Mouse (Mus musculus) cerebellum, adult 11-12 months (tissue): ENCODE results near the gene Zfp575.
A peak's percentile ranks its signal among the peaks of the same experiment; 100 is the strongest.

Experiments used
- DNase-seq: peaks from one replicate; pipeline ENCODE4 v3.0.0; 2022

The Zfp575 gene

DNA sequence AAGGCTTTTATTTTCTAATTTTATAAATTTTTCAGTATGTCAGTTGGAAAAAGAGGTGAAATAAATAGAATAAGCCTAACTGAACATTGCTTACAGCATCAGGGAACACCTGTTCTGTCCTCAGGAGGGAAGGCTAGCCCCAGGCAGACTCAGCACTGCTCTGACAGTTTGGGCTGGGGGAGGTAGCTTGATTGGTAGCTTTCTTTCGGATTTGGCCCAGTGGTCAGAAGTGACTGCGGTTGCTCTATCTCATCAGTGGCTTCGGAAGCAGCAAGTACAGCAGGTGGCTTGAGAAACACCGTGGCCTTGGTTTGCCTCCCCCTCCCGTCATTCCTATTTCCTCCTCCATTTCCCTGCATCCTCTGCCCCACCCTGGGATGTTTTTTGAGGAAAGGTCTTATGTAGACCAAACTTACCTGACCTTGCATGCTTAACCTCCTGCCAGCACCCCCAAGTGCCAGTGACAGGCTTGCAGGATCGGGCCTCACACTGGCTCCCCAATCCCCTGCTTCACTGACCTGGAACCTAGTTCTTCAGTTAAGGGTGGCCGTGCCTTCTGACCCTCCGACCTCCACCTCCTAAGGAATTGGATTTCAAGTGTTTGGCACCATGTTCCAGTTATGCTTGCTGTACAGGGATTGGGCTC is 24.1 kb downstream of the Zfp575 start:
- DNase-seq: no peak

- DNase-seq: no peak
Measured at GRCm38 (mm10) chr7:24561450-24561849, 26.0 kb downstream of the Zfp575 start.

DNA sequence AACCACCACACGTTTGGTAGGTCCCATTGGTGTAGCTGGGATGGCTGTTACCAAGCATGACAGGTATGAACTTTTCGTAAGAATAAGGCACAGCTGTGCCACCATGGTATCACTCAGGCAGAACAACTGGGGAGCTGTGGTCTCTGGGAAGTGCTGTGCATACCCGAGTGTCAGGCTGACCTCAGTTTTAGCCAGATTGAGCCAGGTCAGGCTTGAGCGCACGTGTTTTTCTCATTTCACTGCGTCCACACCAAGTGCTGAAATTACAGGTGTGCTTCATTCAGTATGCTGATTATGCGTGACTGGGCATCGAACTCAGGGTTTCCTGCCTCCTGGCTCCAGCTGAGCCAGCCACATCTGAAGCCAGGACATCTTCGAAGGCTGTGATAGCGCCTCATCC is 31.7 kb downstream of the Zfp575 start:
- no peak for DNase-seq

DNA sequence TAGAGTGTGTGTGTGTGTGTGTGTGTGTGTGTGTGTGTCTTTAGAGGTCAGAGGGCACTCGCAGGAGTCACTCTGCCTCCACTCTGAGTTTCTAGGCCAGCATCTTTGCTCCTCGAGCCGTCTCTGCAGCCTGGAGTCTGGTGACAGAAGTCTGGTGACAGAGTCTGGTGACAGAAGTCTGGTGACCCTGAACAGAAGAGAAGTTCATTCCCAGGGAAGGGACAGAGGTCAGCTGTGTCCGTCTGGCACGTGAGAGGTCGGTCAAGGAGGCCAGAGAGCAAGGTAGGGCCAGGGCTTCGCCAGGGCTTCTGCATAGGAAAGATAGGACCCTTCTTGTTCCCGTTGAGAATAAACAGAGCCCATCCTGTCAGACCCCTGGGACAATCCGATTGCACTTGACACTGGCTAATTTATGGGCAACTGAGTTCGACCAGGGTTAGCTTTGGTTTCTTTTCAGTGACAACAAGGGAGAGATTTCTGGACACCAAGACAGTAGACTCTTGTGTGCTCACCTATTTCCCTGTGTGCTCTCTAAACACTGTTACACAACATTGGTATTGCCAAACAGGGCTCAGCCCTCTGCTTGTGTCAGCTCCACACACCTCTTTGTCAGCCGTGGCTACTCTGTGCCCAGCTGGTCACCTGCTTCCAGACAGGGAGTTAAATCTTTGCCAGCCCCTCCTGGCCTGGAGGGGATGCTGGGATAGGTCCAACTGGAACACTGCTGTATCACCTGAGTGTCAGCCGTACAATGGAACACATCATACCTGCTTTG is 35.3 kb downstream of the Zfp575 start:
- no peak for DNase-seq

- peak; percentile 69 for DNase-seq
Measured at GRCm38 (mm10) chr7:24547534-24548036, 39.9 kb downstream of the Zfp575 start.

GRCm38 (mm10) chr7:24546634-24547389 is 40.6 kb downstream of the Zfp575 start:
- peak; percentile 100 for DNase-seq

DNA sequence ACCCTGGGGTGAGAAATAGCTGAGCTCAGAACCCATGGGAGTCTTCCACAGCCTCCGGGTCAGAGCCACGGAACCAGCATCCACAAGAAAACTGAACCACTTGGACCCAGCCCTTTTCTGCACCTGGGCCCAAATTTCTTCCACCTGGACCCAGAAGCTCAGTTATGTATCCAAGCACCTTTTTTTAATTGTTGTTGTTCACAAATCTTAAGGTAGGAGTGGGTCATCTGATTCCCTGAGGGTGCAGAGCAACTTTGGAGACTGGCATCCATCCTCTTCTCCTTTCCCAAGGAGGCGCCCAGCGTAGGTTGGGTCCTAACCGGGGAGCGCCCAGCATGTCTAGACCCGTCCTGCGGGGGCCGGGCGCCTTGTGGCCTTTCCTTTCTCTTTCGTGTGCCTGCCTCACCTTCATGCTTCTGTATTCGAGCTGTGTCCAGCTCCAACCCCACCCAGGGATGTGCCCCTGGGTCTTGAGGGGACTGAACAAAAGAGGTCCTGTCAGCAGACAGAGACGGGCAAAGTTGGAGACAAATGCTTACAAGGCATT is 41.3 kb downstream of the Zfp575 start, which contains the start of the genes Pinlyp and Xrcc1:
Pinlyp (minus strand) TSS at position 51 of the 547 bp plus-strand sequence.
Xrcc1 (plus strand) TSS at position 222 of the 547 bp plus-strand sequence.
- DNase-seq: peak; percentile 58

DNA sequence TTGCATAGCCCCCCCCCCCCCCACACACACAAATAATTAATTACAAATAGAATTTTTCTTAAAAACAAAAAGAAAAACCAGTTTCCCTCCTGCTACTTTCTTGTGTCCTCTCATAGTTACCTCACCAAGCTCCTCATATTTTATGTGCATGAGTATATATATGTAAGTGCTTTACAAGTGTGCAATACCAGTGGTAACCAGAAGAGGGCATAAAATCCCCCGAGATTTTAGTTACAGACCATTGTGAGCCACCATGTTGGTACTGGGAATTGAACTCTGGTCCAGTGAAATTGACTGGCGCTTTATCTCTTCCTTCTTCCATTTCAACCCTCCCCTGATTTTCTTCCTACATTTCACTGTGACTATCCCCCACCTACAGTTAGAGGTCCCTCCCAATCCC is 42.9 kb downstream of the Zfp575 start:
- DNase-seq: no peak

GRCm38 (mm10) chr7:24539686-24540085 is 47.8 kb downstream of the Zfp575 start:
- no peak for DNase-seq

- no peak for DNase-seq
Measured at GRCm38 (mm10) chr7:24538701-24539100, 48.7 kb downstream of the Zfp575 start.

- peak; percentile 50 for DNase-seq
Measured at GRCm38 (mm10) chr7:24538154-24538553, 49.3 kb downstream of the Zfp575 start.

GRCm38 (mm10) chr7:24537591-24537990 is 49.9 kb downstream of the Zfp575 start:
- DNase-seq: peak; percentile 83

DNA sequence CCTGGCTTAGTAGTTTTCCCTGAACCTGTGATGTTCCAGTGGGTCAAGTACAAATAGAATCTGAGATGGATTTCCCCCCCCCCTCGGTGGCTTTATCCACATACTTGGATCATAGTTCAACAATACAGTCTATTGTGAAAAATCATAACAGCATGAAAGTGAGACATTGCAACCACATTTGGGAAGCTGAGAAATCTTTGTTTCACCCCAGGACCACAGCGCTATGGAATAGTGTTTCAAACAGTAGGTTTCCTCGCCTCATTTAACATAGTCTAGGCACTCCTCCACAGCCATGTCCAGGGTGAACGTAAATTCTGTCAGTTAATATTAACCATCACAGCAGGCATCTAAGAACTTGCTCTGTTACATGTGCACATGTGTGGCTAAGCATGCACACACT is 50.4 kb downstream of the Zfp575 start:
- no peak for DNase-seq

GRCm38 (mm10) chr7:24534301-24534700 is 53.1 kb downstream of the Zfp575 start:
- DNase-seq: peak; percentile 16
